Mouse (Mus musculus): ENCODE measurements around the gene Wdr20. TPM values are rescaled to one million over a fixed set of nuclear protein-coding genes. Genes with fewer than 3 reads are reported as not detected.
"Not testable (repeated sequence)": the region's sequence is repeated elsewhere in the genome, so short reads cannot be mapped to it uniquely, and the experiment has no call there.

The Wdr20 gene
- polyA plus RNA-seq, 1 experiment from 2014 or later, result 24.5 TPM

- Histone ChIP-seq H3K27me3 (no peaks in the 10 kb centered on the region), H3K4me2 (replicated peaks) (0 out of 2 replicates have a peak overlapping the region, but pooled peaks have one; percentile 6), H3K36me3 (peaks cover 7% of the 10 kb centered on the region; the same call in 1 of the 2 replicates), H3K4me3 (replicated peaks) (no peak overlapping the region), H3K27ac (replicated peaks) (no peak overlapping the region), H3K9me3 (replicated peaks) (no peaks in the 10 kb centered on the region), H3K4me1 (peaks cover 21% of the 10 kb centered on the region), H3K9ac (no peak overlapping the region)
- WGBS, result 51% methylated on average over 2 of the region's 2 CpGs
- no peak for ATAC-seq (ENCODE audit: insufficient number of reproducible peaks, low FRiP score, low TSS enrichment, low read depth)
These were observed 38.6 kb upstream of the Wdr20 start for GRCm38 (mm10) chr12:110699171-110699547.

- no peak overlapping the region for H3K4me2 ChIP-seq (replicated peaks)
- H3K9me3 ChIP-seq (replicated peaks), result no peaks in the 10 kb centered on the region
- H3K27ac ChIP-seq (replicated peaks), result no peak overlapping the region
- peaks cover 14% of the 10 kb centered on the region for H3K4me1 ChIP-seq
- no peak overlapping the region for H3K4me3 ChIP-seq (replicated peaks)
- ATAC-seq (ENCODE audit: insufficient number of reproducible peaks, low FRiP score, low TSS enrichment, low read depth), result no peak
- no peak overlapping the region for H3K9ac ChIP-seq
- WGBS, result 66% methylated on average over 2 of the region's 2 CpGs
- no peaks in the 10 kb centered on the region for H3K27me3 ChIP-seq
- no peaks in the 10 kb centered on the region for H3K36me3 ChIP-seq
These were observed 37.0 kb upstream of the Wdr20 start for GRCm38 (mm10) chr12:110700730-110701129.

- H3K27ac ChIP-seq (replicated peaks); H3K4me2 ChIP-seq (replicated peaks); H3K4me3 ChIP-seq (replicated peaks); H3K36me3 ChIP-seq; H3K9ac ChIP-seq; ATAC-seq (ENCODE audit: insufficient number of reproducible peaks, low FRiP score, low TSS enrichment, low read depth); H3K9me3 ChIP-seq (replicated peaks); H3K27me3 ChIP-seq: not testable (repeated sequence)
- peaks cover 20% of the 10 kb centered on the region for H3K4me1 ChIP-seq
- 32% methylated on average over 3 of the region's 3 CpGs for WGBS
These were observed 36.4 kb upstream of the Wdr20 start for GRCm38 (mm10) chr12:110701363-110701762.

GRCm38 (mm10) chr12:110702556-110702955 lies 35.2 kb upstream of the Wdr20 start, which contains the start of gene Hsp90aa1:
Hsp90aa1 (minus strand) TSS chr12:110702728.
- ATAC-seq (ENCODE audit: insufficient number of reproducible peaks, low FRiP score, low TSS enrichment, low read depth), result no peak
- H3K4me1 ChIP-seq, result peaks cover 25% of the 10 kb centered on the region
- 0 out of 2 replicates have a peak within 1 kb of the TSS, but pooled peaks have one; percentile 17 for H3K27ac ChIP-seq (replicated peaks)
- H3K9me3 ChIP-seq (replicated peaks), result no peaks in the 10 kb centered on the region
- 0 out of 2 replicates have a peak within 1 kb of the TSS, but pooled peaks have one; percentile 30 for H3K4me2 ChIP-seq (replicated peaks)
- 44% methylated on average over 4 of the region's 4 CpGs for WGBS
- no peak within 1 kb of the TSS for H3K9ac ChIP-seq
- H3K4me3 ChIP-seq (replicated peaks), result no peak within 1 kb of the TSS
- no peaks in the 10 kb centered on the region for H3K27me3 ChIP-seq
- H3K36me3 ChIP-seq, result no peaks in the 10 kb centered on the region

GRCm38 (mm10) chr12:110703008-110703471 lies 34.7 kb upstream of the Wdr20 start:
- H3K9me3 ChIP-seq (replicated peaks), result no peaks in the 10 kb centered on the region
- H3K9ac ChIP-seq, result no peak overlapping the region
- H3K4me1 ChIP-seq, result peaks cover 25% of the 10 kb centered on the region
- H3K36me3 ChIP-seq, result no peaks in the 10 kb centered on the region
- no peaks in the 10 kb centered on the region for H3K27me3 ChIP-seq
- 0 out of 2 replicates have a peak overlapping the region, but pooled peaks have one; percentile 17 for H3K27ac ChIP-seq (replicated peaks)
- WGBS, result 18% methylated on average over 8 of the region's 8 CpGs
- peak; percentile 61; the same call in 1 of the 2 replicates for ATAC-seq (ENCODE audit: insufficient number of reproducible peaks, low FRiP score, low TSS enrichment, low read depth)
- H3K4me3 ChIP-seq (replicated peaks), result no peak overlapping the region
- H3K4me2 ChIP-seq (replicated peaks), result 0 out of 2 replicates have a peak overlapping the region, but pooled peaks have one; percentile 30

GRCm38 (mm10) chr12:110703682-110704081 lies 34.1 kb upstream of the Wdr20 start:
- Histone ChIP-seq H3K36me3 (no peaks in the 10 kb centered on the region), H3K27ac (replicated peaks) (no peak overlapping the region), H3K4me2 (replicated peaks) (no peak overlapping the region), H3K4me1 (peaks cover 25% of the 10 kb centered on the region), H3K4me3 (replicated peaks) (no peak overlapping the region), H3K9ac (no peak overlapping the region), H3K9me3 (replicated peaks) (no peaks in the 10 kb centered on the region), H3K27me3 (no peaks in the 10 kb centered on the region)
- ATAC-seq (ENCODE audit: insufficient number of reproducible peaks, low FRiP score, low TSS enrichment, low read depth), result no peak
- 69% methylated on average over 7 of the region's 7 CpGs for WGBS

- H3K4me2 ChIP-seq (replicated peaks); H3K27me3 ChIP-seq; H3K4me3 ChIP-seq (replicated peaks); H3K27ac ChIP-seq (replicated peaks); H3K9me3 ChIP-seq (replicated peaks); H3K36me3 ChIP-seq; ATAC-seq (ENCODE audit: insufficient number of reproducible peaks, low FRiP score, low TSS enrichment, low read depth); H3K9ac ChIP-seq: not testable (repeated sequence)
- 77% methylated on average over 4 of the region's 4 CpGs for WGBS
- peaks cover 25% of the 10 kb centered on the region for H3K4me1 ChIP-seq
These were observed 32.3 kb upstream of the Wdr20 start for GRCm38 (mm10) chr12:110705419-110705818.

- peaks cover 25% of the 10 kb centered on the region for H3K4me1 ChIP-seq
- under 1% methylated on average over 27 of the region's 27 CpGs for WGBS
- H3K36me3 ChIP-seq, result no peaks in the 10 kb centered on the region
- peak overlapping the region; percentile 41 for H3K4me3 ChIP-seq (replicated peaks)
- H3K9me3 ChIP-seq (replicated peaks), result no peaks in the 10 kb centered on the region
- no peak overlapping the region for H3K9ac ChIP-seq
- no peaks in the 10 kb centered on the region for H3K27me3 ChIP-seq
- peak overlapping the region; percentile 64 for H3K4me2 ChIP-seq (replicated peaks)
- peak overlapping the region; percentile 39; the same call in 1 of the 2 replicates for H3K27ac ChIP-seq (replicated peaks)
- ATAC-seq (ENCODE audit: insufficient number of reproducible peaks, low FRiP score, low TSS enrichment, low read depth), result 0 out of 2 replicates have a peak, but pooled peaks have one; percentile 51
These were observed 31.2 kb upstream of the Wdr20 start for GRCm38 (mm10) chr12:110706337-110707231.

GRCm38 (mm10) chr12:110707451-110707850 lies 30.3 kb upstream of the Wdr20 start:
- Histone ChIP-seq H3K36me3 (no peaks in the 10 kb centered on the region), H3K4me1 (peaks cover 25% of the 10 kb centered on the region), H3K27me3 (no peaks in the 10 kb centered on the region), H3K9ac (no peak overlapping the region), H3K4me3 (replicated peaks) (no peak overlapping the region), H3K4me2 (replicated peaks) (no peak overlapping the region), H3K27ac (replicated peaks) (no peak overlapping the region), H3K9me3 (replicated peaks) (no peaks in the 10 kb centered on the region)
- ATAC-seq (ENCODE audit: insufficient number of reproducible peaks, low FRiP score, low TSS enrichment, low read depth), result no peak
- 78% methylated on average over 7 of the region's 7 CpGs for WGBS

- peaks cover 9% of the 10 kb centered on the region for H3K4me1 ChIP-seq
- H3K4me2 ChIP-seq (replicated peaks), result no peak overlapping the region
- no peaks in the 10 kb centered on the region for H3K36me3 ChIP-seq
- WGBS, result 56% methylated on average over 5 of the region's 5 CpGs
- ATAC-seq (ENCODE audit: insufficient number of reproducible peaks, low FRiP score, low TSS enrichment, low read depth), result no peak
- no peaks in the 10 kb centered on the region for H3K27me3 ChIP-seq
- no peak overlapping the region for H3K4me3 ChIP-seq (replicated peaks)
- H3K9me3 ChIP-seq (replicated peaks), result no peaks in the 10 kb centered on the region
- no peak overlapping the region for H3K9ac ChIP-seq
- H3K27ac ChIP-seq (replicated peaks), result no peak overlapping the region
These were observed 26.5 kb upstream of the Wdr20 start for GRCm38 (mm10) chr12:110711270-110711669.

- WGBS, result 94% methylated on average over 6 of the region's 6 CpGs
- Histone ChIP-seq H3K4me3 (replicated peaks) (no peak overlapping the region), H3K27ac (replicated peaks) (no peak overlapping the region), H3K9ac (no peak overlapping the region), H3K4me2 (replicated peaks) (no peak overlapping the region), H3K9me3 (replicated peaks) (no peaks in the 10 kb centered on the region), H3K4me1 (no peaks in the 10 kb centered on the region), H3K36me3 (no peaks in the 10 kb centered on the region), H3K27me3 (no peaks in the 10 kb centered on the region)
- ATAC-seq (ENCODE audit: insufficient number of reproducible peaks, low FRiP score, low TSS enrichment, low read depth), result no peak
These were observed 24.0 kb upstream of the Wdr20 start for GRCm38 (mm10) chr12:110713784-110714183.

Data from embryonic facial prominence, embryonic 15.5 days (tissue).